Mouse (Mus musculus) CH12.LX (cell line): Measurements from ENCODE around the gene Mrpl38.

Source experiments
- BHLHE40 ChIP-seq: IDR thresholded peaks from 2 replicates; pipeline ENCODE4 v1.6.1; 2011; ENCODE audit warnings: mild to moderate bottlenecking, low read depth, low read length, improper control_type of control experiment
- CTCF ChIP-seq, 2 experiments: IDR thresholded peaks in 1 of 2; conservative IDR thresholded peaks in 1 of 2; 2 replicates each; pipeline ENCODE4 v1.5.1; 2011 to 2012; ENCODE audit warnings: low read depth in 2 of 2, low read length in 2 of 2, improper control_type of control experiment in 1 of 2, inconsistent platforms in 1 of 2, mild to moderate bottlenecking in 1 of 2, moderate library complexity in 1 of 2
- ETS1 ChIP-seq: conservative IDR thresholded peaks from 2 replicates; pipeline ENCODE4 v1.6.1; 2012; ENCODE audit warnings: low read depth, mild to moderate bottlenecking, inconsistent platforms, low read length, improper control_type of control experiment, moderate library complexity
- GABPA ChIP-seq: IDR thresholded peaks from 2 replicates; pipeline ENCODE4 v1.6.1; 2012; ENCODE audit warnings: low read depth, low read length, improper control_type of control experiment, inconsistent platforms; ENCODE audit not compliant: insufficient replicate concordance
- KAT2A ChIP-seq: IDR thresholded peaks from 2 replicates; pipeline ENCODE4 v1.6.1; 2012; ENCODE audit warnings: low read length, improper control_type of control experiment, inconsistent platforms; ENCODE audit not compliant: insufficient replicate concordance
- MEF2A ChIP-seq: IDR thresholded peaks from 2 replicates; pipeline ENCODE4 v1.6.1; 2014; ENCODE audit warnings: low read depth, mild to moderate bottlenecking, inconsistent platforms, low read length, improper control_type of control experiment, borderline replicate concordance
- POLR2A ChIP-seq: IDR thresholded peaks from 2 replicates; pipeline ENCODE4 v1.6.1; 2011; ENCODE audit warnings: low read depth, mild to moderate bottlenecking, improper control_type of control experiment, low read length
- ZC3H11A ChIP-seq: IDR thresholded peaks from 2 replicates; pipeline ENCODE4 v1.6.1; 2012; ENCODE audit warnings: low read depth, mild to moderate bottlenecking, inconsistent platforms, low read length, improper control_type of control experiment
- ZNF384 ChIP-seq: IDR thresholded peaks from 2 replicates; pipeline ENCODE4 v1.6.1; 2012; ENCODE audit warnings: low read depth, low read length, improper control_type of control experiment, inconsistent platforms

DNA sequence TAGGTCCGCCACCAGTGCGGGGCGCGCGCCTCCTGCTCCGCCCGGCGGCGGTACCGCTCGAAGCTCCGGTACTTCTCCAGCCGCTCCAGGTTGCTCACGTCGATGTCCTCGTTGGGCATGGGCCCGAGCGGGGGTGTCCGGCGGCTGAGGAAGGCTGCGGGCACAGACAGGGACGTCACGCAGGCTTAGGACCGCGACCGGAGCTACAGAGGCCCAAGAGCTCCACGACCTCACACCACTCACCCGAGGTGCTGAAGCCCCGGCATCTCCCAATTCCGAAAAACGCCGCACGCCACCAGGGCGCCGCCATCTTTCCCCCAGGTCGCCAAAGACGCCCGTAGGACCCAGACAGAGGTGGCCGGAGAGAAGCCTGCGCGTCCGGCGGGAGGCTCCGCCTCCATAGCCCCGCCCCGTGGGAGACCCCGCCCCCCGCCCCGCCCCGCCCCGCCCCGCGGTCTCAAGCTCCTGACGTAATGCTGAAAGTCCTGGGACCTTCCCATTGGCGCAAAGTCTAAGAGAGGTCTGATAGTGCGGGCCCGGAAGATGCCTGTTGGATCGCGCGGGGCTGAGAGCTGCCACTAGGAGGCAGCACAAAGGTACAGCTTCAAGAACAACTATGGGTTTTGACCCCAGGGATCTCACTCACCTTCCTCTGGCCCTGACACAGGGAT, at the start of gene Mrpl38:
- TF ChIP-seq MEF2A = peak; percentile 72; the same call in 1 of the 2 replicates
- TF ChIP-seq ETS1 = no peak
- no peak for TF ChIP-seq ZNF384
- 0 out of 2 replicates have a peak, but pooled peaks have one; percentile 5 for TF ChIP-seq BHLHE40
- TF ChIP-seq GABPA = no peak
- TF ChIP-seq CTCF (conservative IDR thresholded peaks at IDR 0.05 in 1 of 2, IDR thresholded peaks at IDR 0.05 in 1 of 2; ENCODE audit: low read depth in 2 of 2, low read length in 2 of 2) = peak; percentile 84 to 96
- TF ChIP-seq POLR2A = peak; percentile 97
- TF ChIP-seq ZC3H11A = no peak
- TF ChIP-seq KAT2A = peak; percentile 47; the same call in 1 of the 2 replicates
